ENCODE assay signal across 18 mouse cellular contexts in the genomic region with DNA sequence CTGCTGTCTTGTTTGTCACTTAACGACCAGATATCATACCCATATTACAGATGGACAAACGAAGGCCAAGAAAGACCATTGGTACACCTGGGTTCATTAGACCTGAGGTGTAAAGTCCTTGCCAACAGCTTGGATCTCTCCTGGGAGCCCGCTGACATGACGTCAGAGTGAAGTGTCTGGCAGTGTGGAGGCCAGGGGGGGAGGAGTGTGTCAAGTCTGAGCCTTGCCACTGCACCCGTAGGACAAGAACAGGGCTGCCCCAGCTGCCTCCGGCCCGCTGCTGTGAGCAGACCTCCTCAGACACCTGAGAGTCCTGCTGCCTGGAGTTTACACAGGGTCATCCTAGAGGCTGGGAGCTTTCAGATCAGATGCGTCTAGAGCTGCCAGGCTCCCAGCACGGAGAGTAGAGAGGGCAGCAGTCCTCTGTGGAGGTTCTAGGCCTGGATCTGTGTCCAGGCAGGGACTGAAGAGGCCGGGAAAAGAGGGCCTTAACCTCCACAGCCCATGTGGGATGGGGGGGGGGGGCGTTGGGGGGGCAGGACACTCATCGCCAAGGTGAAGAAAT. TPM values are rescaled to one million over a fixed set of nuclear protein-coding genes. Genes with fewer than 3 reads are reported as not detected.
DNase-seq lines count a peak whose midpoint lies in the region; ATAC-seq and TF ChIP-seq lines count a peak whose summit lies in the region.
"Had no signal": no experiment of that assay in that cellular context is flagged by ENCODE, and none has a peak within 500 bp of the region (broad histone marks: within the 10 kb centered on the region; RNA-seq: fewer than 3 reads in every experiment).

No protein-coding gene starts in this region.

- ATAC-seq in hindbrain, embryonic 13.5 days (ENCODE audit: low FRiP score), result no peak
- ATAC-seq in hindbrain, postnatal 0 days, result no peak
- ATAC-seq in neural tube, embryonic 13.5 days (ENCODE audit: low read depth), result no peak
- ATAC-seq in neural tube, embryonic 15.5 days (ENCODE audit: low FRiP score), result no peak
- ATAC-seq in forebrain, embryonic 15.5 days (replicated peaks), result no peak
- ATAC-seq: midbrain, embryonic 16.5 days had no signal

- H3K27me3 ChIP-seq in hindbrain, embryonic 13.5 days, result 0 out of 2 replicates have a peak, but pooled peaks cover under 1% of the 10 kb centered on the region
- H3K27me3 ChIP-seq in hindbrain, postnatal 0 days (ENCODE audit: insufficient read depth, low read length), result no peaks in the 10 kb centered on the region
- H3K27me3 ChIP-seq in neural tube, embryonic 13.5 days, result no peaks in the 10 kb centered on the region
- H3K27me3 ChIP-seq in neural tube, embryonic 15.5 days (replicated peaks), result no peaks in the 10 kb centered on the region
- H3K27me3 ChIP-seq in embryonic facial prominence, embryonic 10.5 days (replicated peaks; ENCODE audit: low read depth, poor library complexity, severe bottlenecking), result no peaks in the 10 kb centered on the region
- no peaks in the 10 kb centered on the region for H3K27me3 ChIP-seq in forebrain, embryonic 15.5 days
- H3K27me3 ChIP-seq: liver, embryonic 13.5 days; stomach, embryonic 15.5 days had no signal

- no peak for TF ChIP-seq CTCF in gastrocnemius, adult 2 months (IDR thresholded peaks at IDR 0.05)
- no peak for TF ChIP-seq CTCF in hindbrain, postnatal 0 days (IDR thresholded peaks at IDR 0.05; ENCODE audit: low read depth)

- intact Hi-C loops in gastrocnemius, adult 2 months (cut with DNase I), result no loop called here

- H3K9me3 ChIP-seq in hindbrain, embryonic 13.5 days, result no peaks in the 10 kb centered on the region
- no peaks in the 10 kb centered on the region for H3K9me3 ChIP-seq in hindbrain, postnatal 0 days (ENCODE audit: low read length)
- no peaks in the 10 kb centered on the region for H3K9me3 ChIP-seq in neural tube, embryonic 13.5 days
- H3K9me3 ChIP-seq in neural tube, embryonic 15.5 days (replicated peaks), result no peaks in the 10 kb centered on the region
- no peaks in the 10 kb centered on the region for H3K9me3 ChIP-seq in embryonic facial prominence, embryonic 10.5 days
- no peaks in the 10 kb centered on the region for H3K9me3 ChIP-seq in forebrain, embryonic 15.5 days
- H3K9me3 ChIP-seq: liver, embryonic 13.5 days; megakaryocyte, embryonic 14.5 days; stomach, embryonic 15.5 days had no signal

- no peak overlapping the region for H3K9ac ChIP-seq in hindbrain, embryonic 13.5 days
- no peak overlapping the region for H3K9ac ChIP-seq in hindbrain, postnatal 0 days (replicated peaks; ENCODE audit: low read length)
- H3K9ac ChIP-seq in neural tube, embryonic 13.5 days, result no peak overlapping the region
- H3K9ac ChIP-seq in neural tube, embryonic 15.5 days (replicated peaks), result no peak overlapping the region
- H3K9ac ChIP-seq in forebrain, embryonic 15.5 days (replicated peaks), result no peak overlapping the region
- H3K9ac ChIP-seq: liver, embryonic 13.5 days; stomach, embryonic 15.5 days had no signal

- H3K4me1 ChIP-seq in hindbrain, embryonic 13.5 days (replicated peaks), result peaks cover 28% of the 10 kb centered on the region
- peaks cover 3% of the 10 kb centered on the region; the same call in 1 of the 2 replicates for H3K4me1 ChIP-seq in hindbrain, postnatal 0 days (ENCODE audit: insufficient read depth, low read length)
- peaks cover 37% of the 10 kb centered on the region for H3K4me1 ChIP-seq in neural tube, embryonic 13.5 days (replicated peaks)
- peaks cover 14% of the 10 kb centered on the region for H3K4me1 ChIP-seq in neural tube, embryonic 15.5 days
- peaks cover 26% of the 10 kb centered on the region for H3K4me1 ChIP-seq in embryonic facial prominence, embryonic 10.5 days
- no peaks in the 10 kb centered on the region for H3K4me1 ChIP-seq in forebrain, embryonic 15.5 days

- peak overlapping the region; percentile 63 for H3K27ac ChIP-seq in gastrocnemius, adult 2 months
- 0 out of 2 replicates have a peak overlapping the region, but pooled peaks have one; percentile 30 for H3K27ac ChIP-seq in hindbrain, embryonic 13.5 days
- no peak overlapping the region for H3K27ac ChIP-seq in hindbrain, postnatal 0 days
- H3K27ac ChIP-seq in neural tube, embryonic 13.5 days (replicated peaks), result peak overlapping the region; percentile 42; the same call in 1 of the 2 replicates
- H3K27ac ChIP-seq in neural tube, embryonic 15.5 days (replicated peaks), result no peak overlapping the region
- H3K27ac ChIP-seq in embryonic facial prominence, embryonic 10.5 days (replicated peaks), result peak overlapping the region; percentile 25; the same call in 1 of the 2 replicates
- H3K27ac ChIP-seq in forebrain, embryonic 15.5 days (replicated peaks), result no peak overlapping the region
- H3K27ac ChIP-seq: liver, embryonic 13.5 days; stomach, embryonic 15.5 days had no signal

- no peak overlapping the region for H3K4me3 ChIP-seq in gastrocnemius, adult 2 months
- H3K4me3 ChIP-seq in hindbrain, embryonic 13.5 days, result no peak overlapping the region
- H3K4me3 ChIP-seq in hindbrain, postnatal 0 days (ENCODE audit: low read length), result no peak overlapping the region
- no peak overlapping the region for H3K4me3 ChIP-seq in neural tube, embryonic 13.5 days
- H3K4me3 ChIP-seq in neural tube, embryonic 15.5 days (replicated peaks), result no peak overlapping the region
- no peak overlapping the region for H3K4me3 ChIP-seq in embryonic facial prominence, embryonic 10.5 days
- H3K4me3 ChIP-seq in forebrain, embryonic 15.5 days, result no peak overlapping the region
- H3K4me3 ChIP-seq: erythroblast, embryonic 14.5 days; liver, embryonic 13.5 days; megakaryocyte, embryonic 14.5 days; stomach, embryonic 15.5 days had no signal

- 82% methylated on average over 12 of the region's 12 CpGs for WGBS in hindbrain, embryonic 13.5 days
- WGBS in hindbrain, postnatal 0 days, result 71% methylated on average over 12 of the region's 12 CpGs
- WGBS in neural tube, embryonic 13.5 days, result 72% methylated on average over 12 of the region's 12 CpGs
- WGBS in neural tube, embryonic 15.5 days, result 77% methylated on average over 11 of the region's 12 CpGs
- 74% methylated on average over 12 of the region's 12 CpGs for WGBS in embryonic facial prominence, embryonic 10.5 days
- WGBS in forebrain, embryonic 15.5 days, result 75% methylated on average over 12 of the region's 12 CpGs

- no peaks in the 10 kb centered on the region for H3K36me3 ChIP-seq in hindbrain, embryonic 13.5 days
- peaks cover 6% of the 10 kb centered on the region; the same call in 1 of the 2 replicates for H3K36me3 ChIP-seq in hindbrain, postnatal 0 days (ENCODE audit: insufficient read depth, low read length)
- no peaks in the 10 kb centered on the region for H3K36me3 ChIP-seq in neural tube, embryonic 13.5 days
- no peaks in the 10 kb centered on the region for H3K36me3 ChIP-seq in neural tube, embryonic 15.5 days
- H3K36me3 ChIP-seq in embryonic facial prominence, embryonic 10.5 days (replicated peaks), result no peaks in the 10 kb centered on the region
- no peaks in the 10 kb centered on the region for H3K36me3 ChIP-seq in forebrain, embryonic 15.5 days
- H3K36me3 ChIP-seq: liver, embryonic 13.5 days; stomach, embryonic 15.5 days had no signal

- no peak overlapping the region for H3K4me2 ChIP-seq in hindbrain, embryonic 13.5 days
- no peak overlapping the region for H3K4me2 ChIP-seq in hindbrain, postnatal 0 days (ENCODE audit: low read depth, low read length)
- H3K4me2 ChIP-seq in neural tube, embryonic 13.5 days, result no peak overlapping the region
- no peak overlapping the region for H3K4me2 ChIP-seq in neural tube, embryonic 15.5 days
- H3K4me2 ChIP-seq in forebrain, embryonic 15.5 days (replicated peaks), result no peak overlapping the region
- H3K4me2 ChIP-seq: liver, embryonic 13.5 days; stomach, embryonic 15.5 days had no signal

- no peak for DNase-seq in gastrocnemius, adult 2 months
- DNase-seq in gastrocnemius, postnatal 4 days (ENCODE audit: low spot score in 2 of 2), result no peak
- DNase-seq in hindbrain, postnatal 0 days (ENCODE audit: low spot score), result no peak
- no peak for DNase-seq in embryonic facial prominence, embryonic 10.5 days (ENCODE audit: low spot score)
- DNase-seq: cerebellum, adult 11 months; cerebellum, postnatal 25 days; gastrocnemius, postnatal 14 days; lung, postnatal 10 days; right cerebral cortex, postnatal 4 days had no signal

RNA-seq across cellular contexts. Expression of a gene that starts 12.9 kb away (rescaled TPM):
- total RNA-seq in gastrocnemius, adult 2 months (2021), result under 1 TPM; 0.13 to 0.22 TPM
- total RNA-seq in gastrocnemius, postnatal 4 days (2021), result under 1 TPM; 0.74 to 0.86 TPM
- 0.21 and 0.29 TPM in 2 replicates for polyA plus RNA-seq in hindbrain, embryonic 13.5 days (2015; fragmentation: Nextera tagmentation; extraction: Ambion mirVana)
- 0.10 TPM in 1 of 2 replicates, not detected in the other for total RNA-seq in hindbrain, postnatal 0 days (2014; rRNA removed)
- polyA plus RNA-seq in hindbrain, postnatal 0 days (2015; fragmentation: Nextera tagmentation; extraction: Ambion mirVana), result 0.44 and 0.49 TPM in 2 replicates
- polyA plus RNA-seq in neural tube, embryonic 13.5 days (2015; fragmentation: Nextera tagmentation; extraction: Ambion mirVana), result 0.25 and 0.29 TPM in 2 replicates
- polyA plus RNA-seq in neural tube, embryonic 15.5 days (2015; fragmentation: Nextera tagmentation; extraction: Ambion mirVana), result 0.15 and 3.5 TPM in 2 replicates
- polyA plus RNA-seq in embryonic facial prominence, embryonic 10.5 days (2016; fragmentation: Nextera tagmentation; extraction: Ambion mirVana), result 0.06 TPM in 1 of 2 replicates, not detected in the other
- 0.22 TPM in 1 of 2 replicates, not detected in the other for polyA plus RNA-seq in forebrain, embryonic 15.5 days (2015; fragmentation: Nextera tagmentation; extraction: Ambion mirVana)
- polyA plus RNA-seq: erythroblast, embryonic 14.5 days; liver, embryonic 13.5 days had no signal

RNA-seq across cellular contexts. Expression of a gene that starts 23.7 kb away (rescaled TPM):
- total RNA-seq in gastrocnemius, adult 2 months (2021), result 10 to 100 TPM in 1 of 2 experiments, 1 to 10 TPM in 1; 9.8 to 13.6 TPM
- 10 to 100 TPM in 1 of 2 experiments, 1 to 10 TPM in 1; 9.4 to 11.0 TPM for total RNA-seq in gastrocnemius, postnatal 4 days (2021)
- polyA plus RNA-seq in hindbrain, embryonic 13.5 days (2015; fragmentation: Nextera tagmentation; extraction: Ambion mirVana), result 10.4 and 10.8 TPM in 2 replicates
- total RNA-seq in hindbrain, postnatal 0 days (2014; rRNA removed), result 26.4 and 41.9 TPM in 2 replicates
- 10.3 and 12.2 TPM in 2 replicates for polyA plus RNA-seq in hindbrain, postnatal 0 days (2015; fragmentation: Nextera tagmentation; extraction: Ambion mirVana)
- 10.8 and 12.0 TPM in 2 replicates for polyA plus RNA-seq in neural tube, embryonic 13.5 days (2015; fragmentation: Nextera tagmentation; extraction: Ambion mirVana)
- polyA plus RNA-seq in neural tube, embryonic 15.5 days (2015; fragmentation: Nextera tagmentation; extraction: Ambion mirVana), result 12.5 and 19.5 TPM in 2 replicates
- 5.5 and 5.9 TPM in 2 replicates for polyA plus RNA-seq in embryonic facial prominence, embryonic 10.5 days (2016; fragmentation: Nextera tagmentation; extraction: Ambion mirVana)
- polyA plus RNA-seq in forebrain, embryonic 15.5 days (2015; fragmentation: Nextera tagmentation; extraction: Ambion mirVana), result 8.6 and 9.0 TPM in 2 replicates
- polyA plus RNA-seq: erythroblast, embryonic 14.5 days had no signal

RNA-seq across cellular contexts. Expression of a gene that starts 34.3 kb away (rescaled TPM):
- 10 to 100 TPM; 44.5 to 47.1 TPM for total RNA-seq in gastrocnemius, adult 2 months (2021)
- 10 to 100 TPM; 32.6 to 35.4 TPM for total RNA-seq in gastrocnemius, postnatal 4 days (2021)
- 59.8 and 62.9 TPM in 2 replicates for polyA plus RNA-seq in hindbrain, embryonic 13.5 days (2015; fragmentation: Nextera tagmentation; extraction: Ambion mirVana)
- 84.4 and 89.3 TPM in 2 replicates for total RNA-seq in hindbrain, postnatal 0 days (2014; rRNA removed)
- polyA plus RNA-seq in hindbrain, postnatal 0 days (2015; fragmentation: Nextera tagmentation; extraction: Ambion mirVana), result 140 and 152 TPM in 2 replicates
- 54.5 and 66.0 TPM in 2 replicates for polyA plus RNA-seq in neural tube, embryonic 13.5 days (2015; fragmentation: Nextera tagmentation; extraction: Ambion mirVana)
- 99.0 and 101 TPM in 2 replicates for polyA plus RNA-seq in neural tube, embryonic 15.5 days (2015; fragmentation: Nextera tagmentation; extraction: Ambion mirVana)
- polyA plus RNA-seq in embryonic facial prominence, embryonic 10.5 days (2016; fragmentation: Nextera tagmentation; extraction: Ambion mirVana), result 17.8 and 18.9 TPM in 2 replicates
- polyA plus RNA-seq in forebrain, embryonic 15.5 days (2015; fragmentation: Nextera tagmentation; extraction: Ambion mirVana), result 64.9 and 66.6 TPM in 2 replicates

RNA-seq across cellular contexts. Expression of a gene that starts 38.4 kb away (rescaled TPM):
- total RNA-seq in gastrocnemius, adult 2 months (2021), result 10 to 100 TPM; 11.4 to 13.3 TPM
- 10 to 100 TPM; 15.2 to 15.7 TPM for total RNA-seq in gastrocnemius, postnatal 4 days (2021)
- polyA plus RNA-seq in hindbrain, embryonic 13.5 days (2015; fragmentation: Nextera tagmentation; extraction: Ambion mirVana), result 35.6 TPM in 2 replicates
- 14.1 and 19.2 TPM in 2 replicates for total RNA-seq in hindbrain, postnatal 0 days (2014; rRNA removed)
- polyA plus RNA-seq in hindbrain, postnatal 0 days (2015; fragmentation: Nextera tagmentation; extraction: Ambion mirVana), result 38.1 and 41.6 TPM in 2 replicates
- polyA plus RNA-seq in neural tube, embryonic 13.5 days (2015; fragmentation: Nextera tagmentation; extraction: Ambion mirVana), result 31.1 and 32.7 TPM in 2 replicates
- 30.5 and 31.3 TPM in 2 replicates for polyA plus RNA-seq in neural tube, embryonic 15.5 days (2015; fragmentation: Nextera tagmentation; extraction: Ambion mirVana)
- 38.8 and 40.2 TPM in 2 replicates for polyA plus RNA-seq in embryonic facial prominence, embryonic 10.5 days (2016; fragmentation: Nextera tagmentation; extraction: Ambion mirVana)
- 30.6 and 32.7 TPM in 2 replicates for polyA plus RNA-seq in forebrain, embryonic 15.5 days (2015; fragmentation: Nextera tagmentation; extraction: Ambion mirVana)

Comparison
In these comparisons a context has a peak if more than half of its experiments do, and no peak if none do; other contexts are left out.
1. H3K27ac ChIP-seq: peak in gastrocnemius, adult 2 months (single experiment), hindbrain, embryonic 13.5 days (single experiment), neural tube, embryonic 13.5 days (single experiment) and embryonic facial prominence, embryonic 10.5 days (single experiment); none in hindbrain, postnatal 0 days (single experiment), neural tube, embryonic 15.5 days (single experiment) and forebrain, embryonic 15.5 days (single experiment).